Mouse (Mus musculus): ENCODE data around the gene Unc5c. TPM values are rescaled to one million over a fixed set of nuclear protein-coding genes. Genes with fewer than 3 reads are reported as not detected.

Gene Unc5c
- polyA plus RNA-seq, 1 experiment from 2014 or later: 11.2 TPM

GRCm38 (mm10) chr3:141575076-141575688, 110.2 kb downstream of the Unc5c start:
- no peaks in the 10 kb centered on the region for H3K9me3 ChIP-seq (replicated peaks; ENCODE audit: control insufficient read depth, low read length)
- no peak overlapping the region for H3K4me3 ChIP-seq (ENCODE audit: low read depth, low read length)
- H3K4me2 ChIP-seq: no peak overlapping the region
- H3K27me3 ChIP-seq (ENCODE audit: control insufficient read depth, insufficient read depth, low read length): no peaks in the 10 kb centered on the region
- no peaks in the 10 kb centered on the region for H3K36me3 ChIP-seq (ENCODE audit: control insufficient read depth, insufficient read depth, low read length)
- H3K27ac ChIP-seq (ENCODE audit: low read depth, low read length): no peak overlapping the region
- no peaks in the 10 kb centered on the region for H3K4me1 ChIP-seq (ENCODE audit: control insufficient read depth, insufficient read depth, low read length)
- no peak overlapping the region for H3K9ac ChIP-seq (ENCODE audit: low read depth, low read length)
- 67% methylated on average over 6 of the region's 6 CpGs for WGBS (ENCODE audit: insufficient replicate concordance)
- no peak for ATAC-seq (replicated peaks; ENCODE audit: insufficient number of reproducible peaks, low FRiP score, low TSS enrichment)

GRCm38 (mm10) chr3:141577382-141577781, 112.4 kb downstream of the Unc5c start:
- no peaks in the 10 kb centered on the region for H3K27me3 ChIP-seq (ENCODE audit: control insufficient read depth, insufficient read depth, low read length)
- H3K36me3 ChIP-seq (ENCODE audit: control insufficient read depth, insufficient read depth, low read length): no peaks in the 10 kb centered on the region
- H3K27ac ChIP-seq (ENCODE audit: low read depth, low read length): no peak overlapping the region
- no peak overlapping the region for H3K9ac ChIP-seq (ENCODE audit: low read depth, low read length)
- no peaks in the 10 kb centered on the region for H3K9me3 ChIP-seq (replicated peaks; ENCODE audit: control insufficient read depth, low read length)
- WGBS (ENCODE audit: insufficient replicate concordance): 51% methylated on average over 2 of the region's 2 CpGs
- H3K4me2 ChIP-seq: no peak overlapping the region
- H3K4me1 ChIP-seq (ENCODE audit: control insufficient read depth, insufficient read depth, low read length): peaks cover 3% of the 10 kb centered on the region; the same call in 1 of the 2 replicates
- no peak overlapping the region for H3K4me3 ChIP-seq (ENCODE audit: low read depth, low read length)
- no peak for ATAC-seq (replicated peaks; ENCODE audit: insufficient number of reproducible peaks, low FRiP score, low TSS enrichment)

- no peak for ATAC-seq (replicated peaks; ENCODE audit: insufficient number of reproducible peaks, low FRiP score, low TSS enrichment)
- H3K4me1 ChIP-seq (ENCODE audit: control insufficient read depth, insufficient read depth, low read length): peaks cover 3% of the 10 kb centered on the region; the same call in 1 of the 2 replicates
- H3K27me3 ChIP-seq (ENCODE audit: control insufficient read depth, insufficient read depth, low read length): no peaks in the 10 kb centered on the region
- H3K9me3 ChIP-seq (replicated peaks; ENCODE audit: control insufficient read depth, low read length): no peaks in the 10 kb centered on the region
- no peaks in the 10 kb centered on the region for H3K36me3 ChIP-seq (ENCODE audit: control insufficient read depth, insufficient read depth, low read length)
- no peak overlapping the region for H3K4me3 ChIP-seq (ENCODE audit: low read depth, low read length)
- H3K4me2 ChIP-seq: no peak overlapping the region
- H3K27ac ChIP-seq (ENCODE audit: low read depth, low read length): no peak overlapping the region
- H3K9ac ChIP-seq (ENCODE audit: low read depth, low read length): no peak overlapping the region
Observed at GRCm38 (mm10) chr3:141581190-141581891, 116.3 kb downstream of the Unc5c start.

GRCm38 (mm10) chr3:141581892-141582214, 116.8 kb downstream of the Unc5c start:
- Histone ChIP-seq H3K27ac (ENCODE audit: low read depth, low read length) (no peak overlapping the region), H3K4me3 (ENCODE audit: low read depth, low read length) (no peak overlapping the region), H3K4me1 (ENCODE audit: control insufficient read depth, insufficient read depth, low read length) (peaks cover 3% of the 10 kb centered on the region; the same call in 1 of the 2 replicates), H3K9ac (ENCODE audit: low read depth, low read length) (no peak overlapping the region), H3K27me3 (ENCODE audit: control insufficient read depth, insufficient read depth, low read length) (no peaks in the 10 kb centered on the region), H3K9me3 (replicated peaks; ENCODE audit: control insufficient read depth, low read length) (no peaks in the 10 kb centered on the region), H3K4me2 (no peak overlapping the region), H3K36me3 (ENCODE audit: control insufficient read depth, insufficient read depth, low read length) (no peaks in the 10 kb centered on the region)
- ATAC-seq (replicated peaks; ENCODE audit: insufficient number of reproducible peaks, low FRiP score, low TSS enrichment): no peak

GRCm38 (mm10) chr3:141583180-141583579, 118.2 kb downstream of the Unc5c start:
- Histone ChIP-seq H3K9ac (ENCODE audit: low read depth, low read length) (no peak overlapping the region), H3K27me3 (ENCODE audit: control insufficient read depth, insufficient read depth, low read length) (no peaks in the 10 kb centered on the region), H3K27ac (ENCODE audit: low read depth, low read length) (no peak overlapping the region), H3K4me1 (ENCODE audit: control insufficient read depth, insufficient read depth, low read length) (peaks cover 3% of the 10 kb centered on the region; the same call in 1 of the 2 replicates), H3K4me2 (no peak overlapping the region), H3K9me3 (replicated peaks; ENCODE audit: control insufficient read depth, low read length) (no peaks in the 10 kb centered on the region), H3K36me3 (ENCODE audit: control insufficient read depth, insufficient read depth, low read length) (no peaks in the 10 kb centered on the region), H3K4me3 (ENCODE audit: low read depth, low read length) (no peak overlapping the region)
- ATAC-seq (replicated peaks; ENCODE audit: insufficient number of reproducible peaks, low FRiP score, low TSS enrichment): no peak
- 82% methylated on average over 1 of the region's 1 CpGs for WGBS (ENCODE audit: insufficient replicate concordance)

- H3K4me2 ChIP-seq: no peak overlapping the region
- no peaks in the 10 kb centered on the region for H3K36me3 ChIP-seq (ENCODE audit: control insufficient read depth, insufficient read depth, low read length)
- H3K4me3 ChIP-seq (ENCODE audit: low read depth, low read length): no peak overlapping the region
- no peak overlapping the region for H3K27ac ChIP-seq (ENCODE audit: low read depth, low read length)
- no peaks in the 10 kb centered on the region for H3K4me1 ChIP-seq (ENCODE audit: control insufficient read depth, insufficient read depth, low read length)
- WGBS (ENCODE audit: insufficient replicate concordance): 81% methylated on average over 4 of the region's 4 CpGs
- no peaks in the 10 kb centered on the region for H3K9me3 ChIP-seq (replicated peaks; ENCODE audit: control insufficient read depth, low read length)
- H3K9ac ChIP-seq (ENCODE audit: low read depth, low read length): no peak overlapping the region
- no peak for ATAC-seq (replicated peaks; ENCODE audit: insufficient number of reproducible peaks, low FRiP score, low TSS enrichment)
- no peaks in the 10 kb centered on the region for H3K27me3 ChIP-seq (ENCODE audit: control insufficient read depth, insufficient read depth, low read length)
Observed at GRCm38 (mm10) chr3:141589392-141590012, 124.5 kb downstream of the Unc5c start.

GRCm38 (mm10) chr3:141593249-141593648, 128.2 kb downstream of the Unc5c start:
- H3K27ac ChIP-seq (ENCODE audit: low read depth, low read length): no peak overlapping the region
- no peaks in the 10 kb centered on the region for H3K9me3 ChIP-seq (replicated peaks; ENCODE audit: control insufficient read depth, low read length)
- no peak overlapping the region for H3K4me3 ChIP-seq (ENCODE audit: low read depth, low read length)
- H3K4me1 ChIP-seq (ENCODE audit: control insufficient read depth, insufficient read depth, low read length): no peaks in the 10 kb centered on the region
- no peak overlapping the region for H3K9ac ChIP-seq (ENCODE audit: low read depth, low read length)
- H3K36me3 ChIP-seq (ENCODE audit: control insufficient read depth, insufficient read depth, low read length): no peaks in the 10 kb centered on the region
- 87% methylated on average over 5 of the region's 5 CpGs for WGBS (ENCODE audit: insufficient replicate concordance)
- no peak for ATAC-seq (replicated peaks; ENCODE audit: insufficient number of reproducible peaks, low FRiP score, low TSS enrichment)
- no peak overlapping the region for H3K4me2 ChIP-seq
- H3K27me3 ChIP-seq (ENCODE audit: control insufficient read depth, insufficient read depth, low read length): no peaks in the 10 kb centered on the region

GRCm38 (mm10) chr3:141594120-141594519, 129.1 kb downstream of the Unc5c start:
- Histone ChIP-seq H3K27me3 (ENCODE audit: control insufficient read depth, insufficient read depth, low read length) (no peaks in the 10 kb centered on the region), H3K4me2 (no peak overlapping the region), H3K9me3 (replicated peaks; ENCODE audit: control insufficient read depth, low read length) (no peaks in the 10 kb centered on the region), H3K36me3 (ENCODE audit: control insufficient read depth, insufficient read depth, low read length) (no peaks in the 10 kb centered on the region), H3K9ac (ENCODE audit: low read depth, low read length) (no peak overlapping the region), H3K4me3 (ENCODE audit: low read depth, low read length) (no peak overlapping the region), H3K27ac (ENCODE audit: low read depth, low read length) (no peak overlapping the region), H3K4me1 (ENCODE audit: control insufficient read depth, insufficient read depth, low read length) (no peaks in the 10 kb centered on the region)
- 65% methylated on average over 5 of the region's 5 CpGs for WGBS (ENCODE audit: insufficient replicate concordance)
- no peak for ATAC-seq (replicated peaks; ENCODE audit: insufficient number of reproducible peaks, low FRiP score, low TSS enrichment)

- no peak overlapping the region for H3K4me3 ChIP-seq (ENCODE audit: low read depth, low read length)
- WGBS (ENCODE audit: insufficient replicate concordance): 53% methylated on average over 3 of the region's 3 CpGs
- H3K27me3 ChIP-seq (ENCODE audit: control insufficient read depth, insufficient read depth, low read length): no peaks in the 10 kb centered on the region
- no peak overlapping the region for H3K4me2 ChIP-seq
- no peaks in the 10 kb centered on the region for H3K36me3 ChIP-seq (ENCODE audit: control insufficient read depth, insufficient read depth, low read length)
- H3K4me1 ChIP-seq (ENCODE audit: control insufficient read depth, insufficient read depth, low read length): no peaks in the 10 kb centered on the region
- H3K9ac ChIP-seq (ENCODE audit: low read depth, low read length): no peak overlapping the region
- H3K9me3 ChIP-seq (replicated peaks; ENCODE audit: control insufficient read depth, low read length): no peaks in the 10 kb centered on the region
- no peak for ATAC-seq (replicated peaks; ENCODE audit: insufficient number of reproducible peaks, low FRiP score, low TSS enrichment)
- H3K27ac ChIP-seq (ENCODE audit: low read depth, low read length): no peak overlapping the region
Observed at GRCm38 (mm10) chr3:141595073-141595472, 130.1 kb downstream of the Unc5c start.

Measured in heart, embryonic 11.5 days (tissue).